Mouse (Mus musculus) left cerebral cortex, postnatal 10 days (tissue): ENCODE data around the gene Krtap6-5. TPM values are rescaled to one million over a fixed set of nuclear protein-coding genes. Genes with fewer than 3 reads are reported as not detected.
"Not testable (repeated sequence)": the region's sequence is repeated elsewhere in the genome, so short reads cannot be mapped to it uniquely, and the experiment has no call there.

Experiments
- DNase-seq, 2 experiments: peaks; one replicate each; pipeline ENCODE4 v3.0.0; 2021 to 2022; ENCODE audit warnings: low spot score in 2 of 2, mixed read lengths in 1 of 2; ENCODE audit errors: extremely low spot score in 1 of 2
- intact Hi-C: fragments of 180-260 bp; cut with DNase I; formaldehyde crosslinking; loops from one replicate; pipeline ENCODE4 v1.15.1; 2025
- total RNA-seq, 2 experiments: library from RNA; stranded (reverse); gene quantifications; 2 replicates each; pipeline ENCODE4 v1.2.3; 2021

Gene Krtap6-5
- not detected for total RNA-seq

- no peak for DNase-seq
- intact Hi-C loops, result no loop called here
Observed at GRCm38 (mm10) chr16:89047783-89048182, at the start of gene Krtap6-5. Gene Krtap6-5, minus strand, starts transcription at chr16:89047883.

DNA sequence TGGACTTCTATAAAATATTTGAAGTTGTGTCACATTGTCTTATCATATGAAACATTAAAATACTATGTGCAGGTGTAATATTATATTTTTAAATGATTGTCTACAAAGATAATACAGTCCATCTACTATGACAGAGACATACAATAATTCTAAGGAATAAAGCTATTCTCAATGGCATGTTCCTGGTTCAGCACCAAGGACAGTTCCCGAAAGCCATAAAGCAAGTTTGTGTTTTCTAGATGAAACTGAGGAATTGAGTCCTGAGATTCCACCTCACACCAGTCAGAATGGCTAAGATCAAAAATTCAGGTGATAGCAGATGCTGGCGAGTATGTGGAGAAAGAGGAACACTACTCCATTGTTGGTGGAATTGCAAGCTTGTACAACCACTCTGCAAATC lies 23.4 kb upstream of the Krtap6-5 start:
- DNase-seq, intact Hi-C loops: not testable (repeated sequence)

GRCm38 (mm10) chr16:89063902-89064301 lies 16.2 kb upstream of the Krtap6-5 start, which contains the start of gene 1110025L11Rik:
Gene 1110025L11Rik, minus strand, starts transcription at chr16:89064002.
- DNase-seq, intact Hi-C loops: not testable (repeated sequence)

DNA sequence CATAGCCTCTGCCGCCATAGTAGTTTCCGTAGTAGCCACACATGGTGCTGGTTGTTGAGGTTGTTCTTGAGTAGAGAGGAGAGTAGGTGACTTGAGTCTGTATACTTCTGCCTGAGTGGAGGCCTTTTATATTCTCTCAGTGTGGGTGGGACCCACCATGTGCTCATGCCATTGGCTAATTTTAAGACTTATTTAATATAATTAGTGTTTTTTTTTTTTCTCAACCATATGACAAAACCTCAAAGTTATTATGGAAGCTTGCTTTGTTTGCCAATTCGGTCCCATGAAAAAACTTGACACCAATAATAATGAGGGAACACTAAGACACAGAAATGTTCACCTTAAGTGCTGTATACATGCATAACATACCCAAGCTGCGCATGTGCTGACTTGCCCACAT lies 6.3 kb downstream of the Krtap6-5 start, which contains the start of gene Gm10228:
TSS of gene Gm10228 (minus strand) at position 101 of the 400 bp plus-strand sequence.
- intact Hi-C loops, result not testable (repeated sequence)

DNA sequence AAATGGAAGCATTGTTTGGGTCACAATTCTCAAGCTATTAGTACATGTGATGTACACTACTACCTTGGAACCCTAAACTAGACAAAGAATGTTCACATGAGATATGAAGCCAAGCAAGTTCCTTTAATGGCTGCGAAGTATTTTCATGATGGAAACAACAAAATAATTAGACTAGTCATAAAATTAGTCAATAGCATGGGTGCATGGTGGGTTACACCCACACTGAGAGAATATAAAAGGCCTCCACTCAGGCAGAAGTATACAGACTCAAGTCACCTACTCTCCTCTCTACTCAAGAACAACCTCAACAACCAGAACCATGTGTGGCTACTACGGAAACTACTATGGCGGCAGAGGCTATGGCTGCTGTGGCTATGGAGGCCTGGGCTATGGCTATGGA lies 16.3 kb downstream of the Krtap6-5 start, which contains the start of gene Krtap6-1:
TSS of gene Krtap6-1 (plus strand) at position 301 of the 400 bp plus-strand sequence.
- intact Hi-C loops, DNase-seq: not testable (repeated sequence)

More for the DNA sequence above, 6.3 kb downstream of the Krtap6-5 start, which contains the start of gene Gm10228:
- not testable (repeated sequence) for DNase-seq

DNA sequence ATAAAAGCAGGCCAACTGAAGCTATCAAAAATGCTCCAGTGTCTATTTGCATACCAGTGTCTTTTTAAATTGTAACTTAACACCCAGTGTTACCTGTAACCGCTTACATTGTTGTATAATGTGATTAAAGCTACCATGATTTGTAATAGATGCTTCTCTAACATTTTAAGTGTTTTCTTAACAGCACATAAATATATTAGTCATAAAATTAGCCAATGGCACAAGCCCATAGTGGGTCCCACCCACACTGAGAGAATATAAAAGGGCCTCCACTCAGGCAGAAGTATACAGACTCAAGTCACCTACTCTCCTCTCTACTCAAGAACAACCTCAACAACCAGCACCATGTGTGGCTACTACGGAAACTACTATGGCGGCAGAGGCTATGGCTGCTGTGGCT lies 32.7 kb downstream of the Krtap6-5 start, which contains the start of gene Gm10229:
TSS of gene Gm10229 (plus strand) at position 301 of the 400 bp plus-strand sequence.
- DNase-seq, intact Hi-C loops: not testable (repeated sequence)

GRCm38 (mm10) chr16:89013973-89014372 lies 33.7 kb downstream of the Krtap6-5 start:
- intact Hi-C loops, result no loop called here
- no peak for DNase-seq

DNA sequence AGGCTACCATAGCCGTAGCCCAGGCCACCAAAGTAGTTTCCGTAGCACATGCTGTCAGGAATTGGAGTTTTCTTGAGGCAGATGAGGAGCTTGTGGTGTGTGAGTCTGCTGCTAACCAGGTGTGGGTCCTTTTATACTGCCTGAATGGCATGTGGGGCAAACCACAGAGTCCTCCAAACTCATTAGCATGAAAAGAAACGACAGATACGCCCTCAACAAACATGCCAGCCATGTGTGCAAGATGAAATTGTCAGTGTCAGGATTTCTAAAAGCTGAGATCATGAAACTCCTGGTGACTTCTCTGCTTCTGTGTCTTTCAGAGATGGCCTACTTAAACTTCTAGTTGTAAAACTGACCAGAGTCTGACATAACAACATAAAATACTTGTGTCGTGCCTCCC lies 37.0 kb downstream of the Krtap6-5 start, which contains the start of gene Krtap22-2:
TSS of gene Krtap22-2 (minus strand) at position 101 of the 400 bp plus-strand sequence.
- intact Hi-C loops, result no loop called here
- no peak for DNase-seq

Other genes starting within 250 kb of the Krtap6-5 start
- not detected for gene Gm20741, start 235.7 kb downstream of the Krtap6-5 start, total RNA-seq
- not detected for gene Krtap15, start 227.7 kb downstream of the Krtap6-5 start, total RNA-seq
- not detected for gene Krtap14, start 221.7 kb downstream of the Krtap6-5 start, total RNA-seq
- gene Krtap19-1, start 178.5 kb downstream of the Krtap6-5 start, total RNA-seq, result not detected
- gene Krtap19-2, start 173.6 kb downstream of the Krtap6-5 start, total RNA-seq, result not detected
- not detected for gene Krtap19-3, start 169.8 kb downstream of the Krtap6-5 start, total RNA-seq
- not detected for gene Krtap19-4, start 162.8 kb downstream of the Krtap6-5 start, total RNA-seq
- gene Krtap19-5, start 151.4 kb downstream of the Krtap6-5 start, total RNA-seq, result not detected
- not detected for gene Krtap19-9b, start 115.6 kb downstream of the Krtap6-5 start, total RNA-seq
- gene Krtap16-3, start 85.0 kb downstream of the Krtap6-5 start, total RNA-seq, result not detected
- not detected for gene Krtap22-2, start 37.1 kb downstream of the Krtap6-5 start, total RNA-seq
- not detected for gene Gm10229, start 32.6 kb downstream of the Krtap6-5 start, total RNA-seq
- gene Krtap6-1, start 16.2 kb downstream of the Krtap6-5 start, total RNA-seq, result not detected
- gene Gm10228, start 6.4 kb downstream of the Krtap6-5 start, total RNA-seq, result not detected
- gene 1110025L11Rik, start 16.1 kb upstream of the Krtap6-5 start, total RNA-seq, result not detected
- gene Krtap6-3, start 36.1 kb upstream of the Krtap6-5 start, total RNA-seq, result not detected
- gene Gm6358, start 93.0 kb upstream of the Krtap6-5 start, total RNA-seq, result not detected
- not detected for gene Gm10061, start 103.2 kb upstream of the Krtap6-5 start, total RNA-seq
- gene Gm9789, start 110.1 kb upstream of the Krtap6-5 start, total RNA-seq, result not detected
- gene Gm7735, start 121.6 kb upstream of the Krtap6-5 start, total RNA-seq, result not detected
- not detected for gene 1110057P08Rik, start 126.9 kb upstream of the Krtap6-5 start, total RNA-seq
- gene Krtap20-2, start 158.0 kb upstream of the Krtap6-5 start, total RNA-seq, result not detected